Mouse (Mus musculus) myocyte (in vitro differentiated cells): ENCODE results near the gene Opa3.
"Not testable (repeated sequence)": the region's sequence is repeated elsewhere in the genome, so short reads cannot be mapped to it uniquely, and the experiment has no call there.

Source experiments
- CEBPB ChIP-seq: IDR thresholded peaks from 2 replicates; pipeline ENCODE4 v1.6.1; 2011; ENCODE audit warnings: mild to moderate bottlenecking, moderate library complexity; ENCODE audit not compliant: poor library complexity, insufficient read depth, severe bottlenecking
- E2F4 ChIP-seq: IDR thresholded peaks from one replicate; pipeline ENCODE4 v1.6.1; 2011; ENCODE audit warnings: mild to moderate bottlenecking, control low read depth, moderate library complexity; ENCODE audit not compliant: insufficient read depth
- MYOD1 ChIP-seq, 3 experiments: IDR thresholded peaks; one replicate each; pipeline ENCODE4 v1.6.1; 2011; ENCODE audit warnings: control low read depth in 2 of 3, low read depth in 2 of 3, mild to moderate bottlenecking in 2 of 3, moderate library complexity in 1 of 3; ENCODE audit not compliant: insufficient read length in 2 of 3, control insufficient read depth in 1 of 3
- MYOG ChIP-seq, 3 experiments: IDR thresholded peaks; one replicate each; pipeline ENCODE4 v1.6.1; 2011; ENCODE audit warnings: control low read depth in 2 of 3, low read depth in 2 of 3, mild to moderate bottlenecking in 2 of 3; ENCODE audit not compliant: insufficient read length in 2 of 3, control insufficient read depth in 1 of 3, insufficient read depth in 1 of 3
- POLR2A ChIP-seq: IDR thresholded peaks from one replicate; pipeline ENCODE4 v1.6.1; 2011; ENCODE audit warnings: low read depth, mild to moderate bottlenecking, control low read depth, moderate library complexity; ENCODE audit not compliant: insufficient read length
- POLR2AphosphoS2 ChIP-seq: IDR thresholded peaks from one replicate; pipeline ENCODE4 v1.6.1; 2011; ENCODE audit warnings: low read depth, control low read depth; ENCODE audit not compliant: insufficient read length
- TCF12 ChIP-seq: IDR thresholded peaks from one replicate; pipeline ENCODE4 v1.6.1; 2011; ENCODE audit warnings: mild to moderate bottlenecking, control low read depth; ENCODE audit not compliant: poor library complexity, insufficient read depth, severe bottlenecking
- TCF3 ChIP-seq: IDR thresholded peaks from one replicate; pipeline ENCODE4 v1.6.1; 2011; ENCODE audit warnings: low read depth, control low read depth; ENCODE audit not compliant: insufficient read length
- USF1 ChIP-seq: IDR thresholded peaks from one replicate; pipeline ENCODE4 v1.6.1; 2011; ENCODE audit warnings: low read depth, mild to moderate bottlenecking, control low read depth, moderate library complexity

DNA sequence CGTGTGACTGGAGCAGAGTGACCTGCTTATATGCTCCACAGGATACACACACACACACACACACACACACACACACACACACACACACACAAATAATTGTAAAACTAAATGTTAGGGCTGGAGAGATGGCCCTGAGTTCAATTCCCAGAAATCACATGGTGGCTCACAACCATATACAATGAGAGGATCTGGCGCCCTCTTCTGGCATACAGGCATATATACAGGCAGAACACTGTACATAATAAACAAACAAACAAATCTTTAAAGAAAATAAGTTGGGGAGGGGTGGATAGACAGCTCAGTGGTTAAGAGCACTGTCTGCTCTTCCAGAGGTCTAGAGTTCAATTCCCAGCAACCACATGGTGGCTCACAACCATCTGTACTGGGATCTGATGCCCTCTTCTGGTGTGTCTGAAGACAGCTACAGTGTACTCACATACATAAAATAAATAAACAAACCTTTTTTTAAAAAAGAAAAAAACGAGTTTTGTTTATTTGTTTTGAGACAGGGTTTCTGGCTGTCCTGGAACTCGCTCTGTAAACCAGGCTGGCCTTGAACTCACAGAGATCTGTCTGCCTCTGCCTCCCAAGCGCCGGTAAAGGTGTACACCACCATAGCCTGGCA is 53.7 kb downstream of the Opa3 start:
- TF ChIP-seq USF1: peak; percentile 21
- TF ChIP-seq MYOG (IDR thresholded peaks at IDR 0.05; ENCODE audit: control insufficient read depth in 1 of 3, insufficient read depth in 1 of 3, insufficient read length in 2 of 3, low read depth in 2 of 3); POLR2A; POLR2AphosphoS2; TCF12; MYOD1 (IDR thresholded peaks at IDR 0.05; ENCODE audit: control insufficient read depth in 1 of 3, insufficient read length in 2 of 3, low read depth in 2 of 3); E2F4; CEBPB; TCF3: not testable (repeated sequence)
